Mouse (Mus musculus) cerebellum, adult 2 months (tissue): ENCODE data around the gene Bcl2. TPM values are rescaled to one million over a fixed set of nuclear protein-coding genes. Genes with fewer than 3 reads are reported as not detected.

Experiments
- DNase-seq, 2 experiments: peaks; one replicate each; pipeline ENCODE4 v3.0.0; 2021
- H3K27ac ChIP-seq: fragments of 200-500 bp; 2 replicates; pipeline ENCODE4 v1.5.1; 2012; ENCODE audit warnings: low read length, control low read depth, inconsistent platforms; ENCODE audit not compliant: insufficient read depth
- H3K27me3 ChIP-seq: fragments of 200-500 bp; 2 replicates; pipeline ENCODE4 v1.6.1; 2012; ENCODE audit warnings: inconsistent platforms, mild to moderate bottlenecking, low read length, moderate library complexity; ENCODE audit not compliant: control insufficient read depth, insufficient read depth
- H3K4me1 ChIP-seq: fragments of 200-500 bp; 2 replicates; pipeline ENCODE4 v1.6.1; 2011; ENCODE audit warnings: low read length; ENCODE audit not compliant: control insufficient read depth, insufficient read depth
- H3K4me3 ChIP-seq: fragments of 200-500 bp; replicated peaks from 2 replicates; pipeline ENCODE3; 2011; ENCODE audit warnings: mild to moderate bottlenecking, low read depth, low read length, control low read depth; ENCODE audit not compliant: insufficient read depth
- CTCF ChIP-seq: fragments of 200-500 bp; IDR thresholded peaks from 2 replicates; pipeline ENCODE4 v1.5.1; 2011; ENCODE audit warnings: low read depth, mild to moderate bottlenecking, control low read depth, low read length, moderate library complexity, borderline replicate concordance; ENCODE audit not compliant: insufficient read depth
- POLR2A ChIP-seq: fragments of 200-500 bp; IDR thresholded peaks from 2 replicates; pipeline ENCODE4 v1.6.1; 2011; ENCODE audit warnings: low read length, control low read depth, borderline replicate concordance; ENCODE audit not compliant: insufficient read depth
- WGBS: fragments of 180-500 bp; shearing (Covaris S2); methylation state at CpG from one replicate; pipeline ENCODE4 v1.1.7; 2018; 5-methylcytosine and 5-hydroxymethylcytosine counted together
- polyA plus RNA-seq: library from polyadenylated mRNA; depleted of rRNA; stranded (reverse); fragments of >200 nt; gene quantifications from 2 replicates; pipeline ENCODE4 v1.2.3, GENCODE M21; 2012

Gene Bcl2
- polyA plus RNA-seq, 1 experiment: 4.6 TPM

DNA sequence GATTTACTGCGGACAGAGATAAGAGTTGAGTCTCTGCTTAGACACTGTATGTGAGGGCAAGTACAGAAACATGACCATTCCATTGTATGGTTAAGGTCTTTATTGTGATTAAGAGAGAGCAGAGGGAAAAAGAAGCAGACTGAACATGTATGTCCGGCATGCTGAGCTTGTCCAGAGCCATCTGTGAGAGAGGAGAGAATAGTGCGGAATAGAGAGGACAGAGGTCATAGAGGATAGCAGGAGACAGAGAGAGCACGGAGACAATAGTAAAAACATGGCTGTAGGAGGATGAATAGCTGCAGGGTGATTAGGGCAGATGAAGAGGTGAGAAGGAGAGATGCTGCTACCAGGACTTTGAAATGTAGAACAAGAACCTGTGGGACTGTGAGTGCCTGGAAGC, 110.7 kb downstream of the Bcl2 start:
- peaks cover 7% of the 10 kb centered on the region; the same call in 1 of the 2 replicates for H3K4me1 ChIP-seq
- H3K4me3 ChIP-seq: no peak overlapping the region
- 45% methylated on average over 4 of the region's 4 CpGs for WGBS
- TF ChIP-seq POLR2A: no peak
- no peak for TF ChIP-seq CTCF
- no peak overlapping the region for H3K27ac ChIP-seq
- DNase-seq: no peak
- no peaks in the 10 kb centered on the region for H3K27me3 ChIP-seq

DNA sequence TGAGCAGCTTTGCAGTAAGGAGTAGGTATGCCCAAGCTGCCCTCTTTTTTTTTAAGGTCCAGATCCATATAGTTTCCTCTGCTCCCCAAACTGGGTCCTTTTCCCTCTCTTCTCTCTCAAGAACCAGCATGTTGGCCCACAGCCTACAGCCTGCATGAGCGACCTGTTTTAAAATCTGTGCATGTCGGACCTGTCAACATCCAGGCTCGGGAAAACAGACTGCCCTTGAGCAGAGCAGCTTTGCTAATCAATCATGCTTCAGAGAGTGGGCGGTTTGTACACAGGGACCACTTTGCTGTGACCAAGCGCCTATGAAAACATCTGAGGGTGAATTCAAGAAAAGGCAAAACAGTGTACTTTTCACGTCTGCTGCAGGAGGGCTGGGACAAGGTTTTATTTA, 111.1 kb downstream of the Bcl2 start:
- DNase-seq: peak; percentile 32 to 45
- Histone ChIP-seq H3K4me3 (no peak overlapping the region), H3K27ac (no peak overlapping the region), H3K4me1 (peaks cover 7% of the 10 kb centered on the region; the same call in 1 of the 2 replicates), H3K27me3 (no peaks in the 10 kb centered on the region)
- TF ChIP-seq POLR2A: no peak
- TF ChIP-seq CTCF: no peak
- WGBS: 13% methylated on average over 6 of the region's 6 CpGs

DNA sequence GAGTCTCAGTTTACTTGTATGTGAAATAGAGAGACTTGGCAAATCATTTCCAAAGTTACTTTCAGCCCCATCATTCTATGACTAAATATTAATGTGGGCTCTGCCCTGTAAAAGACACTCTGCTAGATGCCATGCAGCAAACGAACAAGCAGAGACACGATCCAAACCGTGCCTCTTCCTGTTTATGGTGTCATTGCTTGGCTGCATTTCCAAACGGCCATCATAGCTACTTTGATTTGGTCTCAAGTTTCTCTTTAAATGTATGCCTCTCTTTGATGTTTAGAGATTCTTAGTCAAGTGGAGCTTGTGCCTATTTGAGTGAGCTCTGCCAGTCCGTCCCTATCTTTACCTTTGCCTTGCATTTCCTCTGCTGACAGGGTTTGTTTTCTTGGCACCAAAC, 111.5 kb downstream of the Bcl2 start:
- H3K4me1 ChIP-seq: peaks cover 7% of the 10 kb centered on the region; the same call in 1 of the 2 replicates
- DNase-seq: no peak
- 20% methylated on average over 5 of the region's 5 CpGs for WGBS
- TF ChIP-seq CTCF (no peak), POLR2A (no peak)
- H3K27ac ChIP-seq: no peak overlapping the region
- H3K4me3 ChIP-seq: no peak overlapping the region
- H3K27me3 ChIP-seq: no peaks in the 10 kb centered on the region

DNA sequence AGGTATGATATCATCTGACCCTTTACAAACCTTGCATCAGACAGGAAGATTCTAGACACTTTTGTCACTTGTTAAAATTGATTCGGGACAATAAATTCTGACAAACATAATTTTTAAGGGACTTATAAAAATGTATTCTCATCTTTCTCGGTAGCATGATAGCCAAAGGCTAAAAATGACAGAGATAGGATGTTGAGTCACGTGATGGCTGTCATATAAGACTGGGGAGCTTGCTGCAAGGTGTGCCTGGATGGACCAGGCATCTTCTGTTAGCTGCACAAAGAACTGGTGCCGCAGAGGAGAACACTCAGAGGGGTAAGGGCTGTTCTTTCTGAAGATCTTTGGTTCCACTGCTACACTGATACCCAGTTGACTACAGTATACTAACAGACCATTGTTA, 112.8 kb downstream of the Bcl2 start:
- Histone ChIP-seq H3K4me1 (peaks cover 7% of the 10 kb centered on the region; the same call in 1 of the 2 replicates), H3K4me3 (no peak overlapping the region), H3K27me3 (no peaks in the 10 kb centered on the region), H3K27ac (no peak overlapping the region)
- DNase-seq: no peak
- TF ChIP-seq CTCF (no peak), POLR2A (no peak)
- 95% methylated on average over 4 of the region's 4 CpGs for WGBS

DNA sequence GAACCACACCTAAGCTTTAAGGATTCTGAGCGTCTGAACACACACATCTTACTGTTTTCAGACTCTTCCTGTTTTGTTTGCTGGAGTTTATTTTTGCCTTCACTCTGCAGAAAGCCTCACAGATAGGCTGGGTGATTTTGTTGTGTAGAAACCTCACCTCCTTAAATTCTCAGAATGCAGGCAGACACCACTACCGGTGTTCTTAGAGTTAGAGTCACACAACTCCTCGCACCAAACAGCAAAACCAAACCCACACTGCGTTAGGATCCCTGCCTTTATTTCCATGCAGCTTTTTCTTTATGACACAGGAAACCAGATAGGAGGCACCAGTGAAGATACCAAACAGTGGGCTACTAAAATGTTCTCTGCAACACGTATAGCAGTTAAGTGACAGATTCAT, 113.2 kb downstream of the Bcl2 start:
- TF ChIP-seq CTCF (no peak), POLR2A (no peak)
- DNase-seq: no peak
- 94% methylated on average over 5 of the region's 5 CpGs for WGBS
- Histone ChIP-seq H3K4me3 (no peak overlapping the region), H3K27ac (no peak overlapping the region), H3K27me3 (no peaks in the 10 kb centered on the region), H3K4me1 (peaks cover 7% of the 10 kb centered on the region; the same call in 1 of the 2 replicates)

DNA sequence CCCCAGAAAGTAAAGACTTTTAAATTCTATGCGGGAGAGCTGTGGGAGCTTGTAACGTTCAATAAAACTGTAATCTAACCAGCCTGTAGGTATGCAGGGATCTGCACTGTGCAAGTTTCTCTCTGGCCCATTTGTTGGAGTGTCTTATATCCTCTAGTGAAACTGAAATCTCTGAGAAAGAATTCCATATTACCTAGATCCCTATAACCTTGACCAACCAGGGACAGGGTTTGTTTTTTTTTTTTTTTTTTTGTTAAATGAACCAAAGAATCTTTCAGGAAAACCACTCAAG, 115.8 kb downstream of the Bcl2 start:
- Histone ChIP-seq H3K27me3 (no peaks in the 10 kb centered on the region), H3K27ac (no peak overlapping the region), H3K4me3 (no peak overlapping the region), H3K4me1 (peaks cover 4% of the 10 kb centered on the region; the same call in 1 of the 2 replicates)
- 97% methylated on average over 2 of the region's 2 CpGs for WGBS
- no peak for DNase-seq
- no peak for TF ChIP-seq POLR2A
- no peak for TF ChIP-seq CTCF

DNA sequence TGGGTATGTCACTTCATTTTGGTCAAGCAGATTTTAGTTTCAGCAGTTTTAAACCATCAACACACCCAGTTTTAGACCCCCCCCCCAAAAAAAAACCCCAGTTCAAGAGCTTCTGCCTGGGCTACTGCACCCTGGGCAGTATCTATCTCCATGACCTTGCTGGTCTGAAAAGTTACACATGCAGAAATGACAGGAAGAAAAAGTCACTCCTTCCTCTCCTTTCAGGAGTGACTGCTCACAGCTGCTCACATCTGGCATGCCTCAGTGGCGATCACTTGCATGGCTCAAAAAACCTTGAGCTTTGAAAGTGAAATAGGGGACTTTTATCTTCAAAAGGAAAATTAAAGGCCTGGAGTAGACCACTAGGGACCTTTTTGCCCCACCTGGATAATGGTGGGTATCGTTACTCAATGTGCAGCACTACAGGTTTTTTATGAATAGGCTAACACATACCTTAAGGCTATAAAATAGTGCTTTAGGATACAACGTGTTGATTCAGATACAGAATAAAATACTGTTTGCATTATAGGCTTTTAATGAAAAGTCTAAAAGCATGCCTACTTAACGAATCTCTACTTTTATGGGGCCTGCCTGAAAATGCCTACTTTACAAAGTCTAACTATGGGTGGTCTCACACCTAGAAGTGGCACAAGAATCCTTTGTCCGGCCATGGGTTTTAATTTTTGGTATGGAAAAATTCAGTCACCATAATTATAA, 116.3 kb downstream of the Bcl2 start:
- TF ChIP-seq POLR2A (no peak), CTCF (no peak)
- H3K27me3 ChIP-seq: no peaks in the 10 kb centered on the region
- DNase-seq: no peak
- H3K27ac ChIP-seq: no peak overlapping the region
- H3K4me3 ChIP-seq: no peak overlapping the region
- H3K4me1 ChIP-seq: no peaks in the 10 kb centered on the region; the same call in 1 of the 2 replicates
- WGBS: 94% methylated on average over 5 of the region's 5 CpGs

DNA sequence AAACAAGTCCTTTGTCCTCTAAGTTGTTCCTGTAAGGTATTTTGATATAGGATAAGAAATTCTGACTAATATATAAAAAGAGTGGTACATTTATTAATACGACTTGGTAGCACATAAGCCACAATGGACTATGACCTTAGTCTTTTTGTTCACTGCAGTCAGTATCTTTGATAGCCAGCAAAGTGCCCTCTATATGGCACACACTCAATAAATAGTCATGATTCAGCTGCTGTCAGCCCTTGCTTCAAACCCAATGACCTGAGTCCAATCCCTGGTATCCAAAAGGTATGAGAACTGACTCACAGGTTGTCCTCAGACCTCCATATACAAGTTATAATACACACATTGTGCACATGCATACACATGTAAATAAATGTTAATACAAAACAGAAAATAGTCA, 117.7 kb downstream of the Bcl2 start:
- WGBS: 98% methylated on average over 1 of the region's 1 CpGs
- Histone ChIP-seq H3K27me3 (no peaks in the 10 kb centered on the region), H3K4me3 (no peak overlapping the region), H3K27ac (no peak overlapping the region), H3K4me1 (no peaks in the 10 kb centered on the region)
- no peak for TF ChIP-seq POLR2A
- no peak for TF ChIP-seq CTCF
- DNase-seq: no peak
